Mouse (Mus musculus) heart, adult 2 months (tissue): ENCODE measurements around the gene Cltb.

Source experiments
- CTCF ChIP-seq: fragments of 200-600 bp; IDR thresholded peaks from 2 replicates; pipeline ENCODE4 v1.8.1; 2022; ENCODE audit warnings: antibody characterized with exemption, mild to moderate bottlenecking, moderate library complexity
- POLR2A ChIP-seq: fragments of 200-500 bp; IDR thresholded peaks from 2 replicates; pipeline ENCODE4 v1.6.1; 2011; ENCODE audit warnings: mild to moderate bottlenecking, low read depth, low read length, control low read depth; ENCODE audit not compliant: insufficient read depth

GRCm38 (mm10) chr13:54596107-54596690 lies 14.9 kb downstream of the Cltb start:
- TF ChIP-seq POLR2A (no peak), CTCF (no peak)
